Mouse (Mus musculus) spleen, adult 2 months (tissue): ENCODE data around the gene Txndc17. TPM values are rescaled to one million over a fixed set of nuclear protein-coding genes. Genes with fewer than 3 reads are reported as not detected.

Experiments used
- DNase-seq, 2 experiments: peaks; one replicate each; pipeline versions ENCODE4 v3.0.0 to v3.0.0-alpha.2; 2012 to 2021; ENCODE audit warnings: low spot score in 2 of 2, low read depth in 1 of 2
- H3K27ac ChIP-seq: fragments of 200-500 bp; 2 replicates; pipeline ENCODE4 v1.5.1; 2012; ENCODE audit warnings: low read length, inconsistent platforms; ENCODE audit not compliant: insufficient read depth
- H3K27me3 ChIP-seq: fragments of 200-500 bp; 2 replicates; pipeline ENCODE4 v1.6.1; 2012; ENCODE audit warnings: mild to moderate bottlenecking, moderate library complexity, low read length, inconsistent platforms; ENCODE audit not compliant: control insufficient read depth, insufficient read depth
- H3K36me3 ChIP-seq: fragments of 200-500 bp; 2 replicates; pipeline ENCODE4 v1.6.1; 2012; ENCODE audit warnings: mild to moderate bottlenecking, low read length, inconsistent platforms; ENCODE audit not compliant: control insufficient read depth, insufficient read depth
- H3K4me1 ChIP-seq: fragments of 200-500 bp; 2 replicates; pipeline ENCODE4 v1.6.1; 2011; ENCODE audit warnings: inconsistent platforms; ENCODE audit not compliant: control insufficient read depth, insufficient read depth, insufficient read length
- H3K4me3 ChIP-seq: fragments of 200-500 bp; 2 replicates; pipeline ENCODE4 v1.5.1; 2011; ENCODE audit warnings: mild to moderate bottlenecking, inconsistent platforms; ENCODE audit not compliant: insufficient read depth, insufficient read length; ENCODE audit errors: extremely low read depth
- CTCF ChIP-seq: fragments of 200-500 bp; IDR thresholded peaks from 2 replicates; pipeline ENCODE4 v1.5.1; 2011; ENCODE audit warnings: mild to moderate bottlenecking, inconsistent platforms; ENCODE audit not compliant: insufficient read depth, insufficient read length, insufficient replicate concordance; ENCODE audit errors: extremely low read depth
- POLR2A ChIP-seq: fragments of 200-500 bp; IDR thresholded peaks from 2 replicates; pipeline ENCODE4 v1.6.1; 2011; ENCODE audit warnings: low read depth, low read length, inconsistent platforms
- WGBS: fragments of 180-500 bp; shearing (Covaris S2); methylation state at CpG from one replicate; pipeline ENCODE4 v1.1.7; 2018; 5-methylcytosine and 5-hydroxymethylcytosine counted together
- polyA plus RNA-seq: library from polyadenylated mRNA; depleted of rRNA; stranded (reverse); fragments of >200 nt; gene quantifications from 2 replicates; pipeline ENCODE4 v1.2.3, GENCODE M21; 2012

The Txndc17 gene
- polyA plus RNA-seq, 1 experiment, result 15.8 TPM

- DNase-seq, result no peak
- no peak for TF ChIP-seq POLR2A
- no peak for TF ChIP-seq CTCF
- WGBS, result 92% methylated on average over 3 of the region's 3 CpGs
- no peak overlapping the region for H3K27ac ChIP-seq
- peaks cover 31% of the 10 kb centered on the region for H3K36me3 ChIP-seq
- H3K4me1 ChIP-seq, result no peaks in the 10 kb centered on the region
- H3K27me3 ChIP-seq, result no peaks in the 10 kb centered on the region
- no peak overlapping the region for H3K4me3 ChIP-seq
Measured at GRCm38 (mm10) chr11:72176553-72176952, 30.8 kb upstream of the Txndc17 start.

- Histone ChIP-seq H3K27ac (no peak overlapping the region), H3K4me3 (no peak overlapping the region), H3K4me1 (no peaks in the 10 kb centered on the region), H3K36me3 (peaks cover 20% of the 10 kb centered on the region), H3K27me3 (no peaks in the 10 kb centered on the region)
- 94% methylated on average over 5 of the region's 5 CpGs for WGBS
- TF ChIP-seq CTCF (no peak), POLR2A (no peak)
- no peak for DNase-seq
Measured at GRCm38 (mm10) chr11:72180556-72180955, 26.8 kb upstream of the Txndc17 start.

GRCm38 (mm10) chr11:72181136-72181535 is 26.2 kb upstream of the Txndc17 start:
- no peaks in the 10 kb centered on the region for H3K4me1 ChIP-seq
- TF ChIP-seq CTCF, result no peak
- TF ChIP-seq POLR2A, result no peak
- H3K4me3 ChIP-seq, result no peak overlapping the region
- no peak overlapping the region for H3K27ac ChIP-seq
- H3K36me3 ChIP-seq, result peaks cover 17% of the 10 kb centered on the region
- 95% methylated on average over 4 of the region's 4 CpGs for WGBS
- H3K27me3 ChIP-seq, result no peaks in the 10 kb centered on the region
- no peak for DNase-seq

- H3K4me1 ChIP-seq, result no peaks in the 10 kb centered on the region
- 94% methylated on average over 4 of the region's 4 CpGs for WGBS
- TF ChIP-seq CTCF, result no peak
- no peak for TF ChIP-seq POLR2A
- no peak for DNase-seq
- peaks cover 11% of the 10 kb centered on the region for H3K36me3 ChIP-seq
- H3K27me3 ChIP-seq, result no peaks in the 10 kb centered on the region
- no peak overlapping the region for H3K27ac ChIP-seq
- no peak overlapping the region for H3K4me3 ChIP-seq
Measured at GRCm38 (mm10) chr11:72184252-72184651, 23.1 kb upstream of the Txndc17 start.

- no peak for DNase-seq
- no peaks in the 10 kb centered on the region for H3K4me1 ChIP-seq
- H3K36me3 ChIP-seq, result peaks cover 13% of the 10 kb centered on the region
- H3K4me3 ChIP-seq, result no peak overlapping the region
- TF ChIP-seq POLR2A, result no peak
- no peak for TF ChIP-seq CTCF
- WGBS, result 95% methylated on average over 1 of the region's 1 CpGs
- no peak overlapping the region for H3K27ac ChIP-seq
- no peaks in the 10 kb centered on the region for H3K27me3 ChIP-seq
Measured at GRCm38 (mm10) chr11:72190857-72191256, 16.5 kb upstream of the Txndc17 start.

- no peak for TF ChIP-seq CTCF
- TF ChIP-seq POLR2A, result no peak
- no peaks in the 10 kb centered on the region for H3K27me3 ChIP-seq
- WGBS, result 96% methylated on average over 2 of the region's 2 CpGs
- no peak overlapping the region for H3K4me3 ChIP-seq
- H3K4me1 ChIP-seq, result no peaks in the 10 kb centered on the region
- peaks cover 16% of the 10 kb centered on the region for H3K36me3 ChIP-seq
- no peak overlapping the region for H3K27ac ChIP-seq
- no peak for DNase-seq
Measured at GRCm38 (mm10) chr11:72194259-72194658, 13.1 kb upstream of the Txndc17 start.

GRCm38 (mm10) chr11:72196506-72196905 is 10.8 kb upstream of the Txndc17 start:
- H3K27me3 ChIP-seq, result no peaks in the 10 kb centered on the region
- no peaks in the 10 kb centered on the region for H3K4me1 ChIP-seq
- H3K4me3 ChIP-seq, result no peak overlapping the region
- H3K27ac ChIP-seq, result peak overlapping the region; percentile 46
- 85% methylated on average over 8 of the region's 8 CpGs for WGBS
- TF ChIP-seq CTCF, result no peak
- TF ChIP-seq POLR2A, result no peak
- DNase-seq, result no peak
- peaks cover 13% of the 10 kb centered on the region for H3K36me3 ChIP-seq
